Mouse (Mus musculus) kidney, embryonic 15.5 days (tissue): Measurements from ENCODE around the gene Crot. TPM values are rescaled to one million over a fixed set of nuclear protein-coding genes. Genes with fewer than 3 reads are reported as not detected.
"Not testable (repeated sequence)": the region's sequence is repeated elsewhere in the genome, so short reads cannot be mapped to it uniquely, and the experiment has no call there.

ENCODE experiments used
- ATAC-seq: fragments of 200-750 bp; cut with Nextera tagmentation; replicated peaks from 2 replicates; pipeline ENCODE4 v1.8.0; 2017; ENCODE audit warnings: moderate TSS enrichment; ENCODE audit not compliant: low FRiP score
- H3K27ac ChIP-seq: fragments of 300-500 bp; sonication (generic); 2 replicates; pipeline ENCODE4 v1.5.1; 2015; ENCODE audit warnings: mild to moderate bottlenecking, inconsistent platforms
- H3K27me3 ChIP-seq: fragments of 300-500 bp; sonication (generic); 2 replicates; pipeline ENCODE4 v1.6.1; 2015; ENCODE audit warnings: inconsistent platforms
- H3K36me3 ChIP-seq: fragments of 300-500 bp; sonication (generic); 2 replicates; pipeline ENCODE4 v1.6.1; 2015; ENCODE audit warnings: inconsistent platforms
- H3K4me1 ChIP-seq: fragments of 300-500 bp; sonication (generic); 2 replicates; pipeline ENCODE4 v1.6.1; 2015; ENCODE audit warnings: inconsistent platforms
- H3K4me2 ChIP-seq: fragments of 300-500 bp; sonication (generic); 2 replicates; pipeline ENCODE4 v1.6.1; 2015; ENCODE audit warnings: moderate library complexity, mild to moderate bottlenecking, inconsistent platforms
- H3K4me3 ChIP-seq: fragments of 300-500 bp; sonication (generic); replicated peaks from 2 replicates; pipeline ENCODE4 v1.5.1; 2015; ENCODE audit warnings: mild to moderate bottlenecking, inconsistent platforms
- H3K9ac ChIP-seq: fragments of 300-500 bp; sonication (generic); 2 replicates; pipeline ENCODE4 v1.6.1; 2015; ENCODE audit warnings: mild to moderate bottlenecking, inconsistent platforms
- H3K9me3 ChIP-seq: fragments of 300-500 bp; sonication (generic); replicated peaks from 2 replicates; pipeline ENCODE4 v1.6.1; 2016; ENCODE audit warnings: inconsistent platforms
- whole genome bisulfite sequencing: fragments of 180-500 bp; shearing (Covaris S2); methylation state at CpG from one replicate; pipeline ENCODE4 v1.1.7; 2015; ENCODE audit warnings: mixed read lengths; 5-methylcytosine and 5-hydroxymethylcytosine counted together
- polyA plus RNA-seq: library from polyadenylated mRNA; unstranded; fragments of >200 nt; fragmentation: Nextera tagmentation; extraction: Ambion mirVana; gene quantifications from 2 replicates; pipeline ENCODE4 v1.2.1, GENCODE M21; 2015

Gene Crot
- polyA plus RNA-seq, 1 experiment from 2014 or later, result 47.9 TPM

GRCm38 (mm10) chr5:8990526-8990925, 6.6 kb downstream of the Crot start:
- Histone ChIP-seq H3K9me3 (no peaks in the 10 kb centered on the region), H3K36me3 (peaks cover 61% of the 10 kb centered on the region), H3K4me3 (no peak overlapping the region), H3K4me2 (no peak overlapping the region), H3K27me3 (no peaks in the 10 kb centered on the region), H3K9ac (no peak overlapping the region), H3K4me1 (peaks cover 4% of the 10 kb centered on the region; the same call in 1 of the 2 replicates), H3K27ac (no peak overlapping the region)
- ATAC-seq, result no peak
- 83% methylated on average over 13 of the region's 13 CpGs for WGBS

GRCm38 (mm10) chr5:8987925-8988324, 9.2 kb downstream of the Crot start:
- Histone ChIP-seq H3K27ac (no peak overlapping the region), H3K36me3 (peaks cover 67% of the 10 kb centered on the region), H3K4me2 (no peak overlapping the region), H3K27me3 (no peaks in the 10 kb centered on the region), H3K4me1 (no peaks in the 10 kb centered on the region), H3K9ac (no peak overlapping the region), H3K9me3 (no peaks in the 10 kb centered on the region), H3K4me3 (no peak overlapping the region)
- 94% methylated on average over 5 of the region's 5 CpGs for WGBS
- ATAC-seq, result no peak

DNA sequence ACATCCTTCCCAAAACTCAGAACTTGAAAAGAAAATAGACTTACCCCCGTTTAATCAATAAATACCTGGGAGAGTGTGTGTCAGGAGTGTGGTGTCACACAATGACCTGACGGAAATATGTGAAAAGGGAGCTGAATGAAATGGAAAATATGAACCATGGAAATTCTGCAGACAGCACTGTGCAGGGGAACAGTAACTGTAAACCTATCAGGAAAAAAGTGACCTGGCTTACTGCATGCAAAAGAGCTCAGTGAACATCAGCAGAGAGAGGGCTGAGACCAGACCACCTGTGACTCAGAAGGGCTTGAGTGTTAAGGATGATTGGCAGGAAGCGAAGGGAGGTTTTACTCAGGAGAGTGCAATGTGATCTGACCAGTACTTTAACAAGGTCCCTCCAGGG, 11.7 kb downstream of the Crot start:
- H3K4me2 ChIP-seq, result no peak overlapping the region
- no peak overlapping the region for H3K9ac ChIP-seq
- no peaks in the 10 kb centered on the region for H3K4me1 ChIP-seq
- no peaks in the 10 kb centered on the region for H3K27me3 ChIP-seq
- 90% methylated on average over 3 of the region's 3 CpGs for WGBS
- no peak overlapping the region for H3K27ac ChIP-seq
- ATAC-seq, result no peak
- H3K4me3 ChIP-seq, result no peak overlapping the region
- no peaks in the 10 kb centered on the region for H3K9me3 ChIP-seq
- peaks cover 69% of the 10 kb centered on the region for H3K36me3 ChIP-seq

DNA sequence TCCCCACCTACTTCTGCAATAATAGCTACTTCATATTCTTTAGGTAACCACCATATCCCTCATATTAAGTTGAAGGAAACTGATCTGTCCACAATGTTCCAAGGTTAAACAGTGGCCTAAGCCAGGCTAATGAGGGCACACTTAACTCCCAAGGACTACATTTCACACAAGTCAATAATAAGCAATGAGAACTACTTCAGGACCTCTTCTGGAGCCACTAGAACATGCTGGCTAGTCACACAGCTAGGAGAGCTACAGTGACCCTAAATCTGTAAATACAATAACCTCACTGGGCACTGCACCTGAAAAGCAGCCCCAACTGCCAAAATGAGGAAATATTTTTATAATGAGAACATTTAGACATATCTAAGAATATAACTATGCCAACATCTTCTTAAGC, 22.4 kb downstream of the Crot start:
- Histone ChIP-seq H3K27ac (no peak overlapping the region), H3K9me3 (no peaks in the 10 kb centered on the region), H3K4me1 (no peaks in the 10 kb centered on the region), H3K27me3 (no peaks in the 10 kb centered on the region), H3K4me3 (no peak overlapping the region), H3K36me3 (peaks cover 51% of the 10 kb centered on the region), H3K4me2 (no peak overlapping the region), H3K9ac (no peak overlapping the region)
- no peak for ATAC-seq

DNA sequence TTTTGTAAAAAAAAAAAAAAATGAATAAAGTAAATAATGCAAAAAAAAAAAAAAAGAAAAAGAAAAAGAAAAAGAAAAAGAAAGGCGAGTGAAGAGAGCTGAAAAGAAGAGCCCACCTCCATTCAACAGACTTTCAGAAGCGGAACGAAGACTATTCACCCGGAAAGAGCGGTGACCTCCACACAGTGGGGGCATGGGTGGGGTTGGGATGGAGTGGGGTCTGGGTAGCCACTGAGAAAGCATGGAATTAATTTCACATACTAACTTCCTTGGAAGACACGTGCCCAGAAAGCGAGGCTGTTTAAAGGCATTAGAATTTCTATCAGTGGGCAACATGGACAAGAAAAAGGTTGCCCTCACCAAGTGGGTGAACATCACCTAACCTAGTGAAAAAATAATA, 24.8 kb downstream of the Crot start:
- Histone ChIP-seq H3K27me3 (no peaks in the 10 kb centered on the region), H3K4me2 (no peak overlapping the region), H3K27ac (no peak overlapping the region), H3K4me1 (no peaks in the 10 kb centered on the region), H3K9me3 (no peaks in the 10 kb centered on the region), H3K9ac (no peak overlapping the region), H3K36me3 (peaks cover 63% of the 10 kb centered on the region), H3K4me3 (no peak overlapping the region)
- ATAC-seq, result no peak
- 88% methylated on average over 7 of the region's 7 CpGs for WGBS

DNA sequence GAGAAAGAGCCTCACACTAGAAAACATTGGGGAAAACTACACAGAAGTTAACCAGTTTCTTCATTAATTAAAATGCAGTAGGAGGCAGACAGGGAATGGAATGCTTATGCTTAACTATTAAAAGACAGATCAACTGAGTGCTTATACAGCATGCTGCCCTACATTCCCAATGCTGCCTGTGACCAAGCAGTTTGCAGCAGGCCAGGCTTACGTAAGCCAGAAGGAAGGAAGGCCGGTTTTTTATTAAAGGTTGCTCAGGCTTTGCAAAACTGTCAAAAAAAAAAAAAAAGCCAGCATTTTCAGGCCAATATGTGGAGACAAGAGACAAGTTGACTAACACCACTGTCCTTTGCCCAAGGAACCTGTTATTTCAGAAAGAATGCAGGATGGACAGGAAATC, 26.4 kb downstream of the Crot start:
- H3K27ac ChIP-seq, result no peak overlapping the region
- H3K4me1 ChIP-seq, result no peaks in the 10 kb centered on the region
- peaks cover 77% of the 10 kb centered on the region for H3K36me3 ChIP-seq
- H3K4me3 ChIP-seq, result no peak overlapping the region
- H3K27me3 ChIP-seq, result no peaks in the 10 kb centered on the region
- no peaks in the 10 kb centered on the region for H3K9me3 ChIP-seq
- no peak overlapping the region for H3K9ac ChIP-seq
- WGBS, result 92% methylated on average over 2 of the region's 2 CpGs
- ATAC-seq, result no peak
- no peak overlapping the region for H3K4me2 ChIP-seq

DNA sequence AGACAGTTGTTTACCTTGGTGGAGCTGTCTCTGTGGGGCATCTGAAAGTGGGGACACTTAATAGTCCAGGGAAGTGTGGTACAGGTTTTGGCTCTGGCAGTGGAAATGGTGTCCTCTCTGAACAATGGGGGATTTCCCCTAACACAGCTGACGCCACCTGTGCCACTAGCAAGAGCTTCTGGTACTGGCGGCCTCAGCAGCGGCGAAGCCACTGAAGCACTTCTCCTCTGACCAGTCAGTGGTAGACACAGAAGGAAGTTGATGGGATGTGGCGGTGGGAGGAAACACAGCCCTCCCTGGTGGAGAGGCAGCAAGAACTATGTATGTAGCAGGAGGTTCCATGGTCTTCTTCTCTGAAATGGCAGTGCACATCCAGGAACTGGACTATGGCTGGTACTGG, 32.6 kb downstream of the Crot start:
- H3K27me3 ChIP-seq, result no peaks in the 10 kb centered on the region
- H3K4me3 ChIP-seq, result no peak overlapping the region
- H3K9ac ChIP-seq, result no peak overlapping the region
- no peak overlapping the region for H3K4me2 ChIP-seq
- ATAC-seq, result no peak
- H3K9me3 ChIP-seq, result no peaks in the 10 kb centered on the region
- peaks cover 55% of the 10 kb centered on the region for H3K36me3 ChIP-seq
- 96% methylated on average over 5 of the region's 5 CpGs for whole genome bisulfite sequencing
- no peaks in the 10 kb centered on the region for H3K4me1 ChIP-seq
- H3K27ac ChIP-seq, result no peak overlapping the region

GRCm38 (mm10) chr5:8960534-8960933, 36.6 kb downstream of the Crot start:
- H3K27ac ChIP-seq, result no peak overlapping the region
- no peak overlapping the region for H3K4me3 ChIP-seq
- no peak overlapping the region for H3K9ac ChIP-seq
- no peaks in the 10 kb centered on the region for H3K27me3 ChIP-seq
- H3K4me1 ChIP-seq, result no peaks in the 10 kb centered on the region
- peaks cover 21% of the 10 kb centered on the region for H3K36me3 ChIP-seq
- 88% methylated on average over 4 of the region's 4 CpGs for WGBS
- peak; percentile 60; the same call in 1 of the 2 replicates for ATAC-seq
- no peaks in the 10 kb centered on the region for H3K9me3 ChIP-seq
- H3K4me2 ChIP-seq, result no peak overlapping the region

GRCm38 (mm10) chr5:8955544-8955943, 41.6 kb downstream of the Crot start:
- WGBS, result 93% methylated on average over 3 of the region's 3 CpGs
- Histone ChIP-seq H3K4me1 (no peaks in the 10 kb centered on the region), H3K4me2 (no peak overlapping the region), H3K27ac (no peak overlapping the region), H3K9ac (no peak overlapping the region), H3K9me3 (no peaks in the 10 kb centered on the region), H3K27me3 (no peaks in the 10 kb centered on the region), H3K4me3 (no peak overlapping the region), H3K36me3 (no peaks in the 10 kb centered on the region)
- ATAC-seq, result no peak

GRCm38 (mm10) chr5:8953660-8954059, 43.5 kb downstream of the Crot start:
- 83% methylated on average over 2 of the region's 2 CpGs for WGBS
- no peaks in the 10 kb centered on the region for H3K27me3 ChIP-seq
- H3K4me2 ChIP-seq, result no peak overlapping the region
- no peak overlapping the region for H3K4me3 ChIP-seq
- H3K4me1 ChIP-seq, result no peaks in the 10 kb centered on the region
- ATAC-seq, result no peak
- H3K27ac ChIP-seq, result no peak overlapping the region
- no peaks in the 10 kb centered on the region for H3K9me3 ChIP-seq
- H3K36me3 ChIP-seq, result no peaks in the 10 kb centered on the region
- H3K9ac ChIP-seq, result no peak overlapping the region

DNA sequence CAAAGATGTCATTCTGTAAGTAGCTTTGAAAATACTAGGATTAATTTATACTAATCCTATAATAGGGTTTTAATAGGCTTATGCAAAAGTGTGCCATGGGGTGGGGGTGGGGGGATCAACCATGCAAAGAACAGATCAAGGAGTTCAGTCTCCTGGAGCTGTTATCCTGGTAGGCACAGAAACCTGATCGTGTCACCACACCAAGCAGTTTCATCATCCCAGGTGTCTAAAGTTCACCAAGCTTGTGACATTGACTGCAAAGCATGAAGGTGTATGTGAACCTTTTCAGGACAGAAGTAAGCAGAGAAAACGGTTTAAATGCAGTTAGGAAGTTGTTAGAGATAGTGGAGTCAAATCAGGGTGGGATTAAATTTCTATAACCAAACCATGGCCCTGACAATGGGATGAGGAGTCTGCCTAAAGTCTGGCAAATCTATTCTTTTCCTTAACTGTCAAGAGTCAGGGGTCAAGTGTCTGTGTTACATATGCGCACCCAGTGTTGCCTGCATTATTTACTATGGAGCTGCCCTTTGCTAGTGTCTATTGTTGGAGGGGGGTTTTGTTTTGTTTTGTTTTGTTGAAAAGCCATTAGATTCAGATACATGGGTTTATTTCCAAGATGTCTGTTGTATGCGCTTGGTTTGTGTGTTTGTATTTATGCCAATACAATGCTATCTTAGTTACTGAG, 49.6 kb downstream of the Crot start:
- Histone ChIP-seq H3K9me3 (no peaks in the 10 kb centered on the region), H3K27ac (no peak overlapping the region), H3K4me2 (no peak overlapping the region), H3K4me1 (no peaks in the 10 kb centered on the region), H3K9ac (no peak overlapping the region), H3K4me3 (no peak overlapping the region), H3K27me3 (no peaks in the 10 kb centered on the region), H3K36me3 (no peaks in the 10 kb centered on the region)
- no peak for ATAC-seq
- 61% methylated on average over 4 of the region's 4 CpGs for WGBS

- WGBS, result 71% methylated on average over 3 of the region's 3 CpGs
- H3K36me3 ChIP-seq, result no peaks in the 10 kb centered on the region
- no peak overlapping the region for H3K9ac ChIP-seq
- no peak overlapping the region for H3K27ac ChIP-seq
- no peak for ATAC-seq
- H3K4me3 ChIP-seq, result no peak overlapping the region
- H3K4me1 ChIP-seq, result no peaks in the 10 kb centered on the region
- H3K4me2 ChIP-seq, result no peak overlapping the region
- no peaks in the 10 kb centered on the region for H3K27me3 ChIP-seq
- H3K9me3 ChIP-seq, result no peaks in the 10 kb centered on the region
These were observed 53.3 kb downstream of the Crot start for GRCm38 (mm10) chr5:8943836-8944235.

GRCm38 (mm10) chr5:8941266-8941665, 55.9 kb downstream of the Crot start:
- whole genome bisulfite sequencing, result 100% methylated on average over 1 of the region's 1 CpGs
- H3K9me3 ChIP-seq, ATAC-seq, H3K9ac ChIP-seq, H3K4me3 ChIP-seq, H3K4me2 ChIP-seq, H3K27me3 ChIP-seq, H3K36me3 ChIP-seq, H3K4me1 ChIP-seq, H3K27ac ChIP-seq: not testable (repeated sequence)
